Mouse (Mus musculus) forebrain, embryonic 11.5 days (tissue): Measurements from ENCODE around the gene Palld. TPM values are rescaled to one million over a fixed set of nuclear protein-coding genes. Genes with fewer than 3 reads are reported as not detected.

ENCODE experiments used
- ATAC-seq: fragments of 200-750 bp; cut with Nextera tagmentation; replicated peaks from 2 replicates; pipeline ENCODE4 v1.8.0; 2017; ENCODE audit warnings: moderate TSS enrichment; ENCODE audit not compliant: low FRiP score
- DNase-seq: peaks from one replicate; pipeline ENCODE4 v3.0.0-alpha.2; 2017; ENCODE audit warnings: low spot score
- H3K27ac ChIP-seq: fragments of 300-500 bp; sonication (generic); 2 replicates; pipeline ENCODE4 v1.5.1; 2014; ENCODE audit warnings: low read depth, low read length
- H3K27me3 ChIP-seq: fragments of 300-500 bp; sonication (generic); 2 replicates; pipeline ENCODE4 v1.6.1; 2014; ENCODE audit warnings: mild to moderate bottlenecking, low read length, mixed read lengths; ENCODE audit not compliant: control insufficient read depth, insufficient read depth
- H3K36me3 ChIP-seq: fragments of 300-500 bp; sonication (generic); 2 replicates; pipeline ENCODE4 v1.6.1; 2014; ENCODE audit warnings: mild to moderate bottlenecking, low read length, moderate library complexity, mixed read lengths; ENCODE audit not compliant: control insufficient read depth, insufficient read depth
- H3K4me1 ChIP-seq: fragments of 300-500 bp; sonication (generic); replicated peaks from 2 replicates; pipeline ENCODE4 v1.6.1; 2014; ENCODE audit warnings: low read length, mixed read lengths; ENCODE audit not compliant: control insufficient read depth, insufficient read depth
- H3K4me2 ChIP-seq: fragments of 300-500 bp; sonication (generic); 2 replicates; pipeline ENCODE4 v1.6.1; 2014; ENCODE audit warnings: low read depth, mild to moderate bottlenecking, low read length, moderate library complexity, mixed read lengths; ENCODE audit not compliant: severe bottlenecking
- H3K4me3 ChIP-seq: fragments of 300-500 bp; sonication (generic); 2 replicates; pipeline ENCODE4 v1.5.1; 2014; ENCODE audit warnings: low read depth, low read length
- H3K9ac ChIP-seq: fragments of 300-500 bp; sonication (generic); 2 replicates; pipeline ENCODE4 v1.6.1; 2014; ENCODE audit warnings: low read length
- H3K9me3 ChIP-seq: fragments of 300-500 bp; sonication (generic); 2 replicates; pipeline ENCODE4 v1.6.1; 2016; ENCODE audit warnings: low read length, mixed read lengths; ENCODE audit not compliant: control insufficient read depth
- WGBS: fragments of 180-500 bp; shearing (Covaris S2); extraction: QIAGEN DNeasy Blood & Tissue Kit; methylation state at CpG from one replicate; pipeline ENCODE4 v1.1.7; 2014; 5-methylcytosine and 5-hydroxymethylcytosine counted together
- polyA plus RNA-seq: library from polyadenylated mRNA; unstranded; fragments of >200 nt; fragmentation: Nextera tagmentation; extraction: Ambion mirVana; gene quantifications from 2 replicates; pipeline ENCODE4 v1.2.1, GENCODE M21; 2014

Palld gene
- polyA plus RNA-seq, 1 experiment from 2014 or later = 56.7 TPM

DNA sequence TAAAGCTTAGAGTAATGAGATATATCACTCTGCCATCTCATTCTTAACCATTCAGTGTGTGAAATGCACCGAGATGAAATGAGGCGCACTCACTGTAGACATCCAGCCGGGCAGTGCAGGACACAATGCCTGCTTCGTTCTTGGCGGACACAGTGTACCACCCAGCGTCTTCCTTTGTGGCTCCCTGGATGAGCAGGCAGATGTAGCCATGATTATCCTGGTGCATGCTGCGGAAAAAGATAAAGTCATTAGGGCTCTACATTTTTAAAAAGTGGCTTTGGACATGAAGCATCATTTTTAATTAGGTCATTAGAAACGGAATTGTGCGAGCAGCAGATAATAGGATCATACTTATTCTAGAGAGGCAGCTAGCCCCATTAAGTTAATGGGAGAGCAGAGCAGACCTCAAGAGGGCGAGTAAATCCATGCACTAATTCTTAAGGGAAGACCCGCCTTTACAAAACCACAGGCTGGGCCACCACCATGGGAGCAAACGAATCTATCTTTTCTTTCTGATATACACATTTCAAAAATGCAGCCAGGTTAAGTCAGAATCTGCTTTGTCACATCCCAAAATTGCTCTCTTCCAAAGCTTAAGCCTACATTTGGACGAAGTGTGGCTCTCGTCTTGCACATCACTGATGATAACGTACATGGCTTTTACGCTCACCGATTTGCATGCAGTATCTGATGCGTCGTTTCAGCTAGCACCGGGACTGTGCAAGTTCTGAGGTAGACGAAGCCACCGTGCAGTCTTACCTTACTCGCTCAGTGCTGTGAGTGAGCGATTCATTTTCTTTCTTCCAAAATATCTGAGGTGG, 387.2 kb downstream of the Palld start:
- peak overlapping the region; percentile 85 for H3K27ac ChIP-seq
- no peaks in the 10 kb centered on the region for H3K27me3 ChIP-seq
- H3K4me2 ChIP-seq = peak overlapping the region; percentile 11; the same call in 1 of the 2 replicates
- no peaks in the 10 kb centered on the region for H3K9me3 ChIP-seq
- H3K4me3 ChIP-seq = no peak overlapping the region
- 64% methylated on average over 24 of the region's 24 CpGs for WGBS
- DNase-seq (no peak), ATAC-seq (peak; percentile 61)
- H3K36me3 ChIP-seq = peaks cover 3% of the 10 kb centered on the region; the same call in 1 of the 2 replicates
- H3K9ac ChIP-seq = no peak overlapping the region; the same call in 1 of the 2 replicates
- peaks cover 11% of the 10 kb centered on the region for H3K4me1 ChIP-seq

DNA sequence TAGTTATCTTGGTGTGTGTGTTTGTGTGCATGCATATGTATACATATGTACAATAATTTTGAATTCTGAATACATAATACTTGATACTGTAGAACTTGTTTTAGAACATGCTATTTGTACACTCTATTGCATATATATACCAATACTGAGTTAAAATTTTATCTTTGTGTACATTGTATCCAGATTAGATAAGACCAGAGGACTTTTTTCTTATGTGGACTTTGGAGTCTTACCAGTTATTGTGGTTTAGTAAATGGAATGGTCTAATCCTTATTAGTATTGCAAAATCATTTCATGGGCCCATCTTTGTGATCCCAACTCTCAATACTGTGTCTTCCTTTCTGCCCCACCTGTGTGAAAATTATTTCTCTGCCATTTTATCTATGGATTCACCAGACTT, 400.2 kb downstream of the Palld start:
- no peak for ATAC-seq
- no peak overlapping the region for H3K4me3 ChIP-seq

DNA sequence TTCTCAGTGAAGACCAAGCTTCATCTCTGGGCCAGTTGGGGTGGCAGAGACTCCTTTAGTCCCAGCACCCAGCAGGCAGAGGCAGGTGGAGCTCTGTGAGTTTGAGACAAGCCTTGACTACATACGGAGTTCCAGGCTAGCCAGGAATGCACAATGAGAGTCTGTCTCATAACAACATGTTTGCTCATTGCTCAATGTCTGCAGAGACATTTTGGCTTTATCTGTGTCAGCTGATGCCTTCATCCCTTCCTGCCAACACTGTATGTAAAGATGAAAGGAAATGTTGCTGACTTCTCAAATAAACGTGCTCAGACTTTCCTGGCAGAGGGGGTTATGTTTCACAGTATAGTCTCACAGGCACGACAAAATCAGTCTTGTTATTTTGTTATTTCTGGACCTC, 401.6 kb downstream of the Palld start:
- no peak for ATAC-seq
- Histone ChIP-seq H3K27me3 (no peaks in the 10 kb centered on the region), H3K27ac (no peak overlapping the region), H3K4me1 (no peaks in the 10 kb centered on the region), H3K9ac (no peak overlapping the region), H3K4me2 (no peak overlapping the region), H3K9me3 (no peaks in the 10 kb centered on the region), H3K36me3 (no peaks in the 10 kb centered on the region), H3K4me3 (no peak overlapping the region)
- no peak for DNase-seq
- WGBS = 90% methylated on average over 3 of the region's 3 CpGs

More for the DNA sequence above, 400.2 kb downstream of the Palld start:
- Histone ChIP-seq H3K4me2 (no peak overlapping the region), H3K27ac (no peak overlapping the region), H3K9ac (no peak overlapping the region), H3K4me1 (no peaks in the 10 kb centered on the region), H3K36me3 (no peaks in the 10 kb centered on the region), H3K9me3 (no peaks in the 10 kb centered on the region), H3K27me3 (no peaks in the 10 kb centered on the region)
- DNase-seq = no peak

DNA sequence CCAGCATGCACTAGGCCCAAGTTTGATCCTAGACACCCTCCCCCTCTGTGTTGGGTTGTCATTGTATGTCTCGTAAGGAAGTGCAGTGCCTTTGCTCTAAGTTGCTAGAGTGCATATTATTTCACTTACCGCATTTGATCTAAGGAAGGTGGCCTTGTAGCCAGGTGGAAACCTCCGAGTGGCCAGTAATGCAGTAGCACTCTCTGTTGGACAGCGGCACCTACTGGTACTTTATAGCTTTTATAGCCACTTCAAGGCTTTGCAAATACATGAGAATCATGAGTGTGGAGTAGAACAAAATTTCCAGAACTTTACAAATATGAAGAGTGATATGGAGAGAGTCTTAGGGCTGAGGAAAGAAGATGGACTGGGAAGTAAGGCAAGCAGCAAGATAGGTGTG, 403.5 kb downstream of the Palld start:
- H3K9ac ChIP-seq = no peak overlapping the region
- no peak overlapping the region for H3K4me2 ChIP-seq
- no peak overlapping the region for H3K27ac ChIP-seq
- no peak for DNase-seq
- 67% methylated on average over 4 of the region's 4 CpGs for WGBS
- H3K36me3 ChIP-seq = peaks cover 2% of the 10 kb centered on the region; the same call in 1 of the 2 replicates
- no peaks in the 10 kb centered on the region for H3K9me3 ChIP-seq
- no peaks in the 10 kb centered on the region for H3K4me1 ChIP-seq
- no peaks in the 10 kb centered on the region for H3K27me3 ChIP-seq
- no peak overlapping the region for H3K4me3 ChIP-seq
- no peak; the same call in 1 of the 2 replicates for ATAC-seq

DNA sequence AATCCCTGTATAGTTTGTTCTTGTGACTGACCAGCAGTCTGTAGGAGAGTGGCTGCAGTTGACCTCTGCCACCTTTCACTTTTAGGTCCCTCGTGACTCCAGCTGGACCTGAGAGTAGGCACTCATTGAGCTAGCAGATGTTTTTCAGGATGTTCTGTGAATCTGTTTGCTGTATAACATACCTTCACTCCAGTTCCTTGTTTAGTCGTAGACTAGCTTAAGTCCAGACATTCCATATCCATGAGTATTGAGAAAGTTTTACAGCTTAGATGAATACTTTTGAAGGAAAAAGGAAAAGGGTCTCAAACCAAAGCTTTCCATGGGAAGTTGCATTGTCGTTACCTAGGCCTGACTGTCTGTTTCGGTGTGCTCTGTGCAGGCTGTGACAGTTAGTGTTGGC, 405.4 kb downstream of the Palld start:
- DNase-seq (no peak), ATAC-seq (no peak)
- H3K9me3 ChIP-seq = no peaks in the 10 kb centered on the region
- H3K36me3 ChIP-seq = peaks cover 2% of the 10 kb centered on the region; the same call in 1 of the 2 replicates
- no peak overlapping the region for H3K27ac ChIP-seq
- 84% methylated on average over 4 of the region's 4 CpGs for WGBS
- H3K4me2 ChIP-seq = no peak overlapping the region
- H3K4me3 ChIP-seq = no peak overlapping the region
- no peaks in the 10 kb centered on the region for H3K4me1 ChIP-seq
- H3K9ac ChIP-seq = no peak overlapping the region
- H3K27me3 ChIP-seq = no peaks in the 10 kb centered on the region

DNA sequence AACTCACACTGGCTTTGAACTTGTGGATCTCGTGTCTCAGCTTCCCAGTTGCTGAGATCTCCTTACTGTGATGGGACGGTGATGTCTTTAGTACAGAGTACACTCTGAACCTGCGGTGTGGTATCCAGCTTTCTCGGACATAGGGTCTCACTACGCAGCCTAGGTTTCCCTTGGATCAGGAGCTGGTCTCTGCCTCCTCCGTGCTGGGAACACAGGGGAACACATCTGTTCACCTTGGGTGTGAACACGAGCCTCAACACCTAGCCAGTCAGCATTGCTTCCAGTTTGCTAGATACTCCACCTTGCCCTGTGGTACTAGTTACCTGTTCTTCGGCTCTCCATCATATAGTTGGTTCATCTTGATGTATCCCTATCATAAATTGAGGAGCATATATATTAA, 413.9 kb downstream of the Palld start:
- 87% methylated on average over 8 of the region's 8 CpGs for WGBS
- ATAC-seq = no peak
- Histone ChIP-seq H3K27ac (no peak overlapping the region), H3K4me2 (peak overlapping the region; percentile 65), H3K9ac (peak overlapping the region; percentile 72), H3K27me3 (no peaks in the 10 kb centered on the region), H3K4me1 (no peaks in the 10 kb centered on the region), H3K36me3 (no peaks in the 10 kb centered on the region), H3K4me3 (no peak overlapping the region), H3K9me3 (no peaks in the 10 kb centered on the region)
- no peak for DNase-seq

DNA sequence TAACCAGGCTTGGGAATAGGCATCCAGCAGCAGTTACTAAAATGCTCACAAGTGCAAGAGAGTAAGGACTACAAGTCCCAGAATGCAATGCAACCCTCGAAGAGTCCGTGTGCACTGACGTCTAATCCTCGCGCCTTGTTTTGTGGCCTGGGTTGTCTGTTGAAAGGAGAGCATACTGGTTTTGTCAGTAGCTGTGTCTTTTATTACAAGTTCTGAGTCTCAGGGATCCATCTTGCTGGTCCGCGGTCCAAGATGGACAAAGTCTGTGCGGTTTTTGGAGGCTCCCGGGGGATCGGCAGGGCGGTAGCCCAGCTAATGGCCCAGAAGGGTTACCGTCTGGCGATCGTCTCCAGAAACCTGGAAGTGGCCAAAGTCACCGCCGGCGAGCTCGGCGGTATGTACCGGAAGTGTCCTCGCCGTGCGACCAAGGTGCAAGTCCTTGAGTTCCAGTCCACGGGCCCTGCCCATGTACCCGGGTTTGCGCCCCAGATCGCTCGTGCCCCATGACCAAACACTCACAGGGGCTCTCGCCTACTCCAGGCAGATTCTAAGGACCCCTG, 414.8 kb downstream of the Palld start, which contains the start of gene Cbr4:
TSS of gene Cbr4 (plus strand) at position 138 of the 560 bp plus-strand sequence.
- Histone ChIP-seq H3K36me3 (no peaks in the 10 kb centered on the region), H3K27me3 (no peaks in the 10 kb centered on the region), H3K4me3 (peak within 1 kb of the TSS; percentile 54), H3K4me2 (peak within 1 kb of the TSS; percentile 65), H3K9ac (peak within 1 kb of the TSS; percentile 72), H3K27ac (peak within 1 kb of the TSS; percentile 32; the same call in 1 of the 2 replicates), H3K9me3 (no peaks in the 10 kb centered on the region), H3K4me1 (no peaks in the 10 kb centered on the region)
- DNase-seq = peak; percentile 87
- WGBS = 4% methylated on average over 29 of the region's 29 CpGs
- peak; percentile 96 for ATAC-seq

DNA sequence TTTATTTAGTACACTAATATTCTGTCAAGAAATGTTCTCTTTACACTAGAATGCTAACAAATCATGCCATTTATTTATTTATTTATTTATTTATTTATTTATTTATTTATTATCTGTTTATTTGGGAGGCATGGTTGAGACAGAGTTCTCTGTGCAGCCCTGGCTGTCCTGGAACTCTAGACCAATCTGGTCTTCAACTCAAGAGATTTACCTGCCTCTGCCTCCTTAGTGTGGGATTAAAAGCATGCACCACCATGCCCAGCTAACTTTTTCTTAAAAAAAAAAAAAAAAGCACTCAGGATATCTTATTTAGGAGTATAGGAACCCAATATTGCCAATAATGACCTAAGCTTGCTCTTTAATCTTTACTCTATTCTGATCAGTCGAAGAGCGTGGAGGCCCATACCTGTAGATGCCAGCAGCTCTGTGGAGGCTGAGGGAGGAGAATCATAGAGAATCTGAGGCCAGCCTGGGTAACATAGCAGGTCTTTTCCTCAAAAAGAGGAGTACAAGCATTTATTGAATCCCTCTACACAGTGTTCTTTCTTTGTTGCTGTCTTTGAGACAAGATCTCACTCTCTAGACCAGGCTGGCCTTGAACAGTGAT, 415.5 kb downstream of the Palld start:
- WGBS = 97% methylated on average over 2 of the region's 2 CpGs
- H3K36me3 ChIP-seq = no peaks in the 10 kb centered on the region
- H3K4me1 ChIP-seq = no peaks in the 10 kb centered on the region
- no peak overlapping the region for H3K9ac ChIP-seq
- ATAC-seq = peak; percentile 53; the same call in 1 of the 2 replicates
- no peak for DNase-seq
- H3K27me3 ChIP-seq = no peaks in the 10 kb centered on the region
- no peak overlapping the region for H3K27ac ChIP-seq
- H3K4me2 ChIP-seq = no peak overlapping the region
- no peaks in the 10 kb centered on the region for H3K9me3 ChIP-seq
- no peak overlapping the region for H3K4me3 ChIP-seq
